Mouse (Mus musculus) forebrain, embryonic 14.5 days (tissue): ENCODE data around the gene 1810013L24Rik. TPM values are rescaled to one million over a fixed set of nuclear protein-coding genes. Genes with fewer than 3 reads are reported as not detected.
"Not testable (repeated sequence)": the region's sequence is repeated elsewhere in the genome, so short reads cannot be mapped to it uniquely, and the experiment has no call there.

Source experiments
- ATAC-seq: fragments of 200-750 bp; cut with Nextera tagmentation; 2 replicates; pipeline ENCODE4 v1.8.0; 2017; ENCODE audit warnings: mild to moderate bottlenecking, moderate library complexity
- DNase-seq: peaks from one replicate; pipeline ENCODE4 v3.0.0-alpha.2; 2015; ENCODE audit warnings: low spot score
- H3K27ac ChIP-seq: fragments of 300-500 bp; sonication (generic); 2 replicates; pipeline ENCODE4 v1.5.1; 2014; ENCODE audit warnings: low read depth, mild to moderate bottlenecking, control low read depth, low read length, moderate library complexity
- H3K27me3 ChIP-seq: fragments of 300-500 bp; sonication (generic); replicated peaks from 2 replicates; pipeline ENCODE4 v1.6.1; 2014; ENCODE audit warnings: low read length, control low read depth, mixed read lengths; ENCODE audit not compliant: control insufficient read depth, insufficient read depth
- H3K36me3 ChIP-seq: fragments of 300-500 bp; sonication (generic); 2 replicates; pipeline ENCODE4 v1.6.1; 2014; ENCODE audit warnings: low read length, control low read depth; ENCODE audit not compliant: control insufficient read depth, insufficient read depth
- H3K4me1 ChIP-seq: fragments of 300-500 bp; sonication (generic); 2 replicates; pipeline ENCODE4 v1.6.1; 2014; ENCODE audit warnings: antibody characterized with exemption, low read length, control low read depth; ENCODE audit not compliant: control insufficient read depth, insufficient read depth
- H3K4me2 ChIP-seq: fragments of 300-500 bp; sonication (generic); 2 replicates; pipeline ENCODE4 v1.6.1; 2014; ENCODE audit warnings: mild to moderate bottlenecking, control low read depth, low read length
- H3K4me3 ChIP-seq: fragments of 300-500 bp; sonication (generic); 2 replicates; pipeline ENCODE4 v1.5.1; 2014; ENCODE audit warnings: low read depth, low read length, control low read depth
- H3K9ac ChIP-seq: fragments of 300-500 bp; sonication (generic); 2 replicates; pipeline ENCODE4 v1.6.1; 2014; ENCODE audit warnings: mild to moderate bottlenecking, low read length, control low read depth, moderate library complexity
- H3K9me3 ChIP-seq: fragments of 300-500 bp; sonication (generic); replicated peaks from 2 replicates; pipeline ENCODE4 v1.6.1; 2016; ENCODE audit warnings: low read length, control low read depth, mixed read lengths; ENCODE audit not compliant: control insufficient read depth
- WGBS: fragments of 180-500 bp; shearing (Covaris S2); extraction: QIAGEN DNeasy Blood & Tissue Kit; methylation state at CpG from one replicate; pipeline ENCODE4 v1.1.7; 2014; 5-methylcytosine and 5-hydroxymethylcytosine counted together
- polyA plus RNA-seq: library from polyadenylated mRNA; unstranded; fragments of >200 nt; fragmentation: Nextera tagmentation; extraction: Ambion mirVana; gene quantifications from 2 replicates; pipeline ENCODE4 v1.2.1, GENCODE M21; 2014

1810013L24Rik gene
- polyA plus RNA-seq, 1 experiment from 2014 or later, result 19.6 TPM

GRCm38 (mm10) chr16:8868506-8868905 is 38.6 kb downstream of the 1810013L24Rik start:
- no peak overlapping the region for H3K4me3 ChIP-seq
- H3K4me1 ChIP-seq, result no peaks in the 10 kb centered on the region
- H3K9ac ChIP-seq, result no peak overlapping the region
- no peak for ATAC-seq
- H3K27ac ChIP-seq, result no peak overlapping the region
- H3K9me3 ChIP-seq, result no peaks in the 10 kb centered on the region
- no peak for DNase-seq
- 92% methylated on average over 3 of the region's 3 CpGs for WGBS
- no peaks in the 10 kb centered on the region for H3K27me3 ChIP-seq
- no peaks in the 10 kb centered on the region for H3K36me3 ChIP-seq
- H3K4me2 ChIP-seq, result no peak overlapping the region

GRCm38 (mm10) chr16:8869715-8870114 is 39.8 kb downstream of the 1810013L24Rik start:
- no peak overlapping the region for H3K4me3 ChIP-seq
- no peak overlapping the region for H3K27ac ChIP-seq
- no peaks in the 10 kb centered on the region for H3K9me3 ChIP-seq
- H3K36me3 ChIP-seq, result no peaks in the 10 kb centered on the region
- peak; percentile 56 for ATAC-seq
- no peaks in the 10 kb centered on the region for H3K4me1 ChIP-seq
- H3K4me2 ChIP-seq, result no peak overlapping the region
- WGBS, result 39% methylated on average over 2 of the region's 2 CpGs
- H3K27me3 ChIP-seq, result no peaks in the 10 kb centered on the region
- no peak overlapping the region for H3K9ac ChIP-seq
- peak; percentile 78 for DNase-seq

DNA sequence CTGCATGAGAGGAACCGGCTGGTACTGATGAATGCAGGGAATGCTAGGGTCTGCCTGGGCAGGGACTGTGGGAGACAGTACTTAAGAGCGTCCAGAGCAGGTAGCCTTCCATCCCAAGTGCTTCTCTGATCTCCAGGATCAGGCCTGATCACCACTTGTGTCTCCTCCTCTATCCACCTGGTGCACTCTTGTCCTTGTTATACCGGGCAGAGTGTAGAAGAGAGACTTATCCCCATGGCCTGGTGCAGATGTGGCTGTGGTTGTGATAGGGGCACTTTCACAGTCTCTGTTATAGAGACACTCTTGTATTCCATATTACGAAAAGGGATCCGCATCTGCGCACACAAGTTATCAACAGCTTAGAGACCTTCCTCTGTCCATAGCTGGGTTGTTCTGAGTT is 41.5 kb downstream of the 1810013L24Rik start:
- no peaks in the 10 kb centered on the region for H3K4me1 ChIP-seq
- ATAC-seq (no peak), DNase-seq (no peak)
- no peaks in the 10 kb centered on the region for H3K36me3 ChIP-seq
- H3K27ac ChIP-seq, result no peak overlapping the region
- no peaks in the 10 kb centered on the region for H3K9me3 ChIP-seq
- H3K4me2 ChIP-seq, result no peak overlapping the region
- 89% methylated on average over 6 of the region's 6 CpGs for WGBS
- no peaks in the 10 kb centered on the region for H3K27me3 ChIP-seq
- H3K4me3 ChIP-seq, result no peak overlapping the region
- no peak overlapping the region for H3K9ac ChIP-seq

- DNase-seq, result no peak
- ATAC-seq, result 0 out of 2 replicates have a peak, but pooled peaks have one; percentile 35
- Histone ChIP-seq H3K27me3 (no peaks in the 10 kb centered on the region), H3K36me3 (no peaks in the 10 kb centered on the region), H3K4me1 (no peaks in the 10 kb centered on the region), H3K27ac (no peak overlapping the region), H3K4me3 (no peak overlapping the region), H3K4me2 (no peak overlapping the region), H3K9ac (no peak overlapping the region), H3K9me3 (no peaks in the 10 kb centered on the region)
- WGBS, result 60% methylated on average over 5 of the region's 5 CpGs
Observed at GRCm38 (mm10) chr16:8872019-8872418, 42.1 kb downstream of the 1810013L24Rik start.

- no peak for DNase-seq
- 81% methylated on average over 3 of the region's 3 CpGs for WGBS
- no peak overlapping the region for H3K27ac ChIP-seq
Observed at GRCm38 (mm10) chr16:8872486-8872885, 42.6 kb downstream of the 1810013L24Rik start.

GRCm38 (mm10) chr16:8880076-8880475 is 50.2 kb downstream of the 1810013L24Rik start:
- ATAC-seq (no peak), DNase-seq (no peak)
- H3K36me3 ChIP-seq, result no peaks in the 10 kb centered on the region
- H3K27me3 ChIP-seq, result no peaks in the 10 kb centered on the region
- H3K27ac ChIP-seq, result no peak overlapping the region
- H3K4me2 ChIP-seq, result no peak overlapping the region
- H3K4me1 ChIP-seq, result no peaks in the 10 kb centered on the region
- WGBS, result 3% methylated on average over 5 of the region's 5 CpGs
- H3K4me3 ChIP-seq, result no peak overlapping the region
- no peaks in the 10 kb centered on the region for H3K9me3 ChIP-seq
- H3K9ac ChIP-seq, result no peak overlapping the region

More at GRCm38 (mm10) chr16:8872486-8872885, 42.6 kb downstream of the 1810013L24Rik start:
- Histone ChIP-seq H3K9ac (no peak overlapping the region), H3K4me2 (no peak overlapping the region), H3K27me3 (no peaks in the 10 kb centered on the region), H3K4me1 (no peaks in the 10 kb centered on the region), H3K9me3 (no peaks in the 10 kb centered on the region), H3K4me3 (no peak overlapping the region), H3K36me3 (no peaks in the 10 kb centered on the region)
- ATAC-seq, result no peak

- H3K4me1 ChIP-seq, result no peaks in the 10 kb centered on the region
- no peak overlapping the region for H3K4me2 ChIP-seq
- no peaks in the 10 kb centered on the region for H3K27me3 ChIP-seq
- DNase-seq (peak; percentile 83), ATAC-seq (peak; percentile 45; the same call in 1 of the 2 replicates)
- no peak overlapping the region for H3K4me3 ChIP-seq
- H3K36me3 ChIP-seq, result no peaks in the 10 kb centered on the region
- 38% methylated on average over 11 of the region's 11 CpGs for WGBS
- no peaks in the 10 kb centered on the region for H3K9me3 ChIP-seq
- H3K27ac ChIP-seq, result no peak overlapping the region
- peak overlapping the region; percentile 29; the same call in 1 of the 2 replicates for H3K9ac ChIP-seq
Observed at GRCm38 (mm10) chr16:8883674-8884241, 53.9 kb downstream of the 1810013L24Rik start.

GRCm38 (mm10) chr16:8894214-8894613 is 64.3 kb downstream of the 1810013L24Rik start:
- not testable (repeated sequence) for H3K4me2 ChIP-seq, H3K9ac ChIP-seq, H3K9me3 ChIP-seq, H3K4me3 ChIP-seq, DNase-seq, H3K36me3 ChIP-seq, H3K27me3 ChIP-seq, H3K27ac ChIP-seq, H3K4me1 ChIP-seq, ATAC-seq
- WGBS, result 56% methylated on average over 4 of the region's 4 CpGs

GRCm38 (mm10) chr16:8895301-8895700 is 65.4 kb downstream of the 1810013L24Rik start:
- Histone ChIP-seq H3K4me1 (no peaks in the 10 kb centered on the region), H3K36me3 (no peaks in the 10 kb centered on the region), H3K9ac (no peak overlapping the region), H3K9me3 (no peaks in the 10 kb centered on the region), H3K27ac (no peak overlapping the region), H3K4me2 (no peak overlapping the region), H3K27me3 (no peaks in the 10 kb centered on the region), H3K4me3 (no peak overlapping the region)
- WGBS, result 92% methylated on average over 4 of the region's 4 CpGs
- DNase-seq, result no peak
- ATAC-seq, result no peak
